Mouse (Mus musculus) activated CD4-positive, CD25-positive, alpha-beta regulatory T cell (primary cell): ENCODE measurements around the gene Klhl2. TPM values are rescaled to one million over a fixed set of nuclear protein-coding genes. Genes with fewer than 3 reads are reported as not detected.

Experiments
- polyA plus RNA-seq, 2 experiments: library from polyadenylated mRNA; unstranded; fragments of 100-300 nt; shearing (Covaris generic); gene quantifications; one replicate each; pipeline ENCODE4 v1.2.1; 2017

Klhl2 gene
- polyA plus RNA-seq, result 10 to 100 TPM; 15.9 to 18.1 TPM

GRCm38 (mm10) chr8:64849897-64850541 lies at the start of gene Klhl2:
Gene Klhl2, minus strand, starts transcription at chr8:64850017.

DNA sequence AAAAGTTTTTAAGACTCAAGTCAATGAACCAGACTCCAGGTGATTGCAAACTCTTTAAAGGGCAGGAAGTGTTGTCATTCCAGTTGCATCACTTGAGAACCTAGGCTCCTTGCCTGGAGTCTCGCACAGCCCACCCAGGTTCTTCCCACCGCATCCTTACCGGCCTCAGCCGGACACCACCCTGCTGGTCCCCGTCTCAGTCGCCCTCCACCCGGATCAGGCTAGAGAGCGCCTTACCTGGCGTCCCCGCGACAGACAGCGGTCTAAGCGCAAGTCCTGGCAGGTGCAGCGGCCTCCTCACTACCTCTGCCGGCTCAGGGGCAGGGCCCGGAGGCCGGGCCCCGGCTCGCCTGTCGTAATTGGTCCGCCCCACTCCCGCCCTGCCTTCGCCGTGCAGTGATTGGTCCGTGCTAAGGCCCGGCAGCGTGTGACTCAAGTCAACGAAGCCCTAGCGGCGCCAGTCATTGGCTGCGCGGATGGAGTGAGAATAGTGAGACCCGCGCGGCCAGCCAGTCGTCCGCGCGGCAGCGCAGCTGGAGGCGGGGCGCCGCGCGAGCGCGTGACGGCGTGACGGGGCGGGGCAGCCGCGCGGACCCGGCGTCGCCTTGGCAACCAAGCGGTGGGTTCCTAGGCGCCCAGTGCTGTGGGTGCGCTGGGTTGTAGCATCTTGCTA lies 116.4 kb downstream of the Klhl2 start, which contains the start of gene Msmo1:
Gene Msmo1, minus strand, starts transcription at position 522 of the 673 bp plus-strand sequence.

DNA sequence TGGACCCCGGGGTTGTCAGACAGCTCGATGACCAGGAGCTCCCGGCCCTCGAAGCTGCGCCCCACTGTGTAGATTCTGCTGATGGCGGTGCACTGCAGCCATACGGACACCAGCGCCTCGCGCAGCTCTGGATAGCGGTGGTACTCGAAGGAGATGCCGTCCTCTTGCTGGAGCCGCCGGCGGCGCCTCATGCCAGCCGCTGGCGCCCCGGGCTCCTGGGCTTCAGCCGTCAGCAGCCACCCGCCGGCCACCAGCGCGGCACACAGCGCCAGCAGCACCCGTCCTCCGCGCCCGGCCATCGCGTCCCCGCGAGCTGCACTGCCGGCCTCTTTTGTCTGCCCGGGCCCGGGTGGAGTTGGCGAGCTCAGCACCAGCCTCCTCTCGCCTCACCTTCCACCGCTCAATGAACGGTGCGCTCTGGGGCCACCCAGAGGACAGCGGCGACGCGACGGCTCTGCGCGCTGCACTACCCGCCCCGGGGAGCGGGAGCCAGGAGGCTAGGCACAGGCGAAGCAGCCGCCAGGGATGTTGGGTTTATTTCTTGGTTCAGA lies 157.1 kb downstream of the Klhl2 start, which contains the start of gene Cpe:
Gene Cpe, minus strand, starts transcription at position 404 of the 551 bp plus-strand sequence.

Other genes with a start within 250 kb of the Klhl2 start
- 1 to 10 TPM; 3.1 to 4.0 TPM for gene Cpe, start 157.0 kb downstream of the Klhl2 start, polyA plus RNA-seq
- 10 to 100 TPM; 30.7 to 54.0 TPM for gene Msmo1, start 116.2 kb downstream of the Klhl2 start, polyA plus RNA-seq
- 100 to 1,000 TPM in 1 of 2 experiments, 10 to 100 TPM in 1; 90.2 to 121 TPM for gene Tmem192, start 97.2 kb upstream of the Klhl2 start, polyA plus RNA-seq
- under 1 TPM in 1 of 2 experiments, not detected in 1; 0.66 TPM for gene Trim75, start 137.8 kb upstream of the Klhl2 start, polyA plus RNA-seq
- not detected for gene Trim61, start 168.5 kb upstream of the Klhl2 start, polyA plus RNA-seq
- not detected for gene Trim60, start 168.6 kb upstream of the Klhl2 start, polyA plus RNA-seq
- gene Apela, start 187.3 kb upstream of the Klhl2 start, polyA plus RNA-seq, result not detected
- gene Gm10663, start 225.0 kb upstream of the Klhl2 start, polyA plus RNA-seq, result not detected